Mouse (Mus musculus) kidney, adult 2 months (tissue): ENCODE measurements around the gene Pop4. TPM values are rescaled to one million over a fixed set of nuclear protein-coding genes. Genes with fewer than 3 reads are reported as not detected.
A peak's percentile ranks its signal among the peaks of the same experiment; 100 is the strongest.

ENCODE experiments used
- DNase-seq: peaks from one replicate; pipeline ENCODE4 v3.0.0; 2021
- H3K27ac ChIP-seq: fragments of 200-500 bp; 2 replicates; pipeline ENCODE4 v1.5.1; 2012; ENCODE audit warnings: low read depth, low read length, control low read depth, inconsistent platforms; ENCODE audit not compliant: insufficient read depth
- H3K27me3 ChIP-seq: fragments of 200-500 bp; replicated peaks from 2 replicates; pipeline ENCODE4 v1.6.1; 2012; ENCODE audit warnings: mild to moderate bottlenecking, moderate library complexity, low read length, inconsistent platforms; ENCODE audit not compliant: control insufficient read depth, insufficient read depth
- H3K36me3 ChIP-seq: fragments of 200-500 bp; 2 replicates; pipeline ENCODE4 v1.6.1; 2012; ENCODE audit warnings: mild to moderate bottlenecking, moderate library complexity, low read length, inconsistent platforms; ENCODE audit not compliant: control insufficient read depth, insufficient read depth
- H3K4me1 ChIP-seq: fragments of 200-500 bp; 2 replicates; pipeline ENCODE4 v1.6.1; 2011; ENCODE audit warnings: low read length; ENCODE audit not compliant: control insufficient read depth, insufficient read depth
- H3K4me3 ChIP-seq: fragments of 200-500 bp; 2 replicates; pipeline ENCODE4 v1.5.1; 2011; ENCODE audit warnings: mild to moderate bottlenecking, low read depth, low read length, control low read depth; ENCODE audit not compliant: insufficient read depth
- CTCF ChIP-seq: fragments of 200-500 bp; conservative IDR thresholded peaks from 2 replicates; pipeline ENCODE4 v1.5.1; 2011; ENCODE audit warnings: low read depth, mild to moderate bottlenecking, control low read depth, low read length, moderate library complexity, mixed read lengths; ENCODE audit not compliant: insufficient read depth, insufficient read length
- POLR2A ChIP-seq: fragments of 200-500 bp; IDR thresholded peaks from one replicate; pipeline ENCODE4 v1.6.1; 2011; ENCODE audit warnings: low read depth, low read length, control low read depth
- WGBS: fragments of 180-500 bp; shearing (Covaris S2); methylation state at CpG from one replicate; pipeline ENCODE4 v1.1.7; 2018; 5-methylcytosine and 5-hydroxymethylcytosine counted together
- polyA plus RNA-seq: library from polyadenylated mRNA; depleted of rRNA; stranded (reverse); fragments of >200 nt; gene quantifications from 2 replicates; pipeline ENCODE4 v1.2.3, GENCODE M21; 2012

Pop4 gene
- polyA plus RNA-seq, 1 experiment = 10.6 TPM

- TF ChIP-seq POLR2A (no peak), CTCF (no peak)
- no peak for DNase-seq
- WGBS = 84% methylated on average over 4 of the region's 4 CpGs
- Histone ChIP-seq H3K27ac (peak overlapping the region; percentile 19; the same call in 1 of the 2 replicates), H3K27me3 (no peaks in the 10 kb centered on the region), H3K4me3 (no peak overlapping the region), H3K4me1 (peaks cover 24% of the 10 kb centered on the region), H3K36me3 (no peaks in the 10 kb centered on the region; the same call in 1 of the 2 replicates)
These were observed 51.7 kb downstream of the Pop4 start for GRCm38 (mm10) chr7:38219526-38219925.

DNA sequence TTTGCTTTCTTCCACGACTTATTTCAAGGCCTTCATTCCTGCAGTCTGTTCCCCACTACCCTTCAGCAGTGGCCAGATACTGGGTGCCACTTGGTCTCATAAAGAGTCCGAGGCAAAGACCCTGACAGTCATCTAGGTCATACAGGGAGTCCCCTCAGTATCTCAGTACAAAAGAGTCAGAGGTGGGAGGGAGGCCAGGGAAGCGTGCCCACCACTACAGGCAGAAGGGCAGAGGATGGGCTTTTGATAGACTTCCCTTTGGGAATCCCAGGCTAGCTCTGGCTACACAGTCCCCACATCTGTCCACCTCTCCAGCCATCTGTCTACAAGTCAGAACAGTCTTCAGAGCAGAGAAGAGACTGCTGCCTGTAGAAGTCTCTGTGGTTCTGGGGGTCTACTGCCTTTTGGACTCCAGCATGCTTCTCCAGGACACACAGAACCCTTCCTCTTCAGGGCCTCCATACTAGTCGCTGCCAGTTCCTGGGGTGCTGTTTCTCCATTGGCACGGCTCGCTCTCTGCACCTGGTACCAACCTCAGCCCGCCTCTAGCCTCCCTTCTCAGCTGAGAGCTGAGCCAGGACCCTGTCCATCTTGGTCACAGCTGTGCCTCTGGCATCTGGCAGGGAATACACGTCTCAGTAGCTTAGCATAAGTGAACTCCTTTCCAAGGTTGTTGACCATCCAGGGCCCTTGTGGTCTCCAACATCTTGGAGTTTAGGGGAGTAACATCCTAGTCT, 52.4 kb downstream of the Pop4 start:
- H3K27ac ChIP-seq = peak overlapping the region; percentile 65
- WGBS = 77% methylated on average over 8 of the region's 8 CpGs
- no peak for TF ChIP-seq POLR2A
- TF ChIP-seq CTCF = no peak

GRCm38 (mm10) chr7:38217417-38218171, 53.6 kb downstream of the Pop4 start:
- no peaks in the 10 kb centered on the region for H3K27me3 ChIP-seq
- no peak overlapping the region for H3K4me3 ChIP-seq
- peaks cover 28% of the 10 kb centered on the region for H3K4me1 ChIP-seq
- TF ChIP-seq POLR2A (no peak), CTCF (peak; percentile 33; the same call in 1 of the 2 replicates)
- H3K27ac ChIP-seq = peak overlapping the region; percentile 65
- peak; percentile 97 for DNase-seq
- H3K36me3 ChIP-seq = no peaks in the 10 kb centered on the region; the same call in 1 of the 2 replicates
- 45% methylated on average over 5 of the region's 5 CpGs for WGBS

More for the DNA sequence above, 52.4 kb downstream of the Pop4 start:
- peaks cover 24% of the 10 kb centered on the region for H3K4me1 ChIP-seq
- DNase-seq = no peak
- no peak overlapping the region for H3K4me3 ChIP-seq
- H3K36me3 ChIP-seq = no peaks in the 10 kb centered on the region; the same call in 1 of the 2 replicates
- H3K27me3 ChIP-seq = no peaks in the 10 kb centered on the region

DNA sequence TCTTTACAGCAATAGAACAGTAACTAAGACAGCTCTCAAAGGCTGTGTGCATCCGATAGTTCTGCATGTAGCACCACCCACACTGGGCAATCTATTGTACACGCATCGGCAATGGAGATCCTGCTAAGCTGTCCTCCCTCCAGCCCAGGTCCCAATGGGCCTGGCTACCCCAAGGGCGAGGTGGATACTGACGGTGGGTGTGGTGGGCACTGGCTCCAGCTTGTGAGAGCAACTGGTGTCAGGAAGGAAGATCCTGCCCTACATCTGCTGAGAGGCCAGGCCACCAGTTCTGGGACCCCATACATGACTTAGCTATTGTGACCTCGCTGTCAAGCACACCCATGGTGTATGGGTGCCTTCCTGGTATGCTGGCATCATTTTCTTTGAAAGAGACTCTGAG, 55.5 kb downstream of the Pop4 start:
- Histone ChIP-seq H3K4me3 (no peak overlapping the region), H3K27ac (no peak overlapping the region), H3K4me1 (peaks cover 32% of the 10 kb centered on the region), H3K27me3 (no peaks in the 10 kb centered on the region), H3K36me3 (no peaks in the 10 kb centered on the region)
- TF ChIP-seq CTCF (no peak), POLR2A (no peak)
- no peak for DNase-seq
- WGBS = 93% methylated on average over 6 of the region's 6 CpGs

DNA sequence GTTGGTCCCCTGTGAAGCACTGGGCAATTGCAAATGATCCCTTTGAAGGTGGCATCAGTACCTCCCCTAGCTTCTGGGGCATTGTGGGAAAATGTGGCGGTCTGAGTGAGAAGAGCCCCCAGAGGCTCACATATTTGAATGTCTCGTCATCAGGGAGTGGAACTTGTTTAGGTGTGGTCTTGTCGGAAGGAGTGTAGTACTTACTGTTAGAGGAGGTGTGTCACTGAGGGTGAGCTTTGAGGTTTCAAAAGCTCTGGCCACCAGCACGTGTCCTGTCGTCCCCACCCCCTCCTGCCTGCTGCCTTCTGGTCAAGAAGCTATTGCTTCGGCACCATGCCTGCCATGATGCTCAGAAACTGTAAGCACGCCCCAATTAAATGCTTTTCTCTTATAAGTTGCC, 55.9 kb downstream of the Pop4 start:
- no peaks in the 10 kb centered on the region for H3K27me3 ChIP-seq
- DNase-seq = no peak
- no peaks in the 10 kb centered on the region for H3K36me3 ChIP-seq
- TF ChIP-seq POLR2A = no peak
- TF ChIP-seq CTCF = no peak
- no peak overlapping the region for H3K27ac ChIP-seq
- WGBS = 79% methylated on average over 7 of the region's 7 CpGs
- H3K4me3 ChIP-seq = no peak overlapping the region
- H3K4me1 ChIP-seq = peaks cover 28% of the 10 kb centered on the region

DNA sequence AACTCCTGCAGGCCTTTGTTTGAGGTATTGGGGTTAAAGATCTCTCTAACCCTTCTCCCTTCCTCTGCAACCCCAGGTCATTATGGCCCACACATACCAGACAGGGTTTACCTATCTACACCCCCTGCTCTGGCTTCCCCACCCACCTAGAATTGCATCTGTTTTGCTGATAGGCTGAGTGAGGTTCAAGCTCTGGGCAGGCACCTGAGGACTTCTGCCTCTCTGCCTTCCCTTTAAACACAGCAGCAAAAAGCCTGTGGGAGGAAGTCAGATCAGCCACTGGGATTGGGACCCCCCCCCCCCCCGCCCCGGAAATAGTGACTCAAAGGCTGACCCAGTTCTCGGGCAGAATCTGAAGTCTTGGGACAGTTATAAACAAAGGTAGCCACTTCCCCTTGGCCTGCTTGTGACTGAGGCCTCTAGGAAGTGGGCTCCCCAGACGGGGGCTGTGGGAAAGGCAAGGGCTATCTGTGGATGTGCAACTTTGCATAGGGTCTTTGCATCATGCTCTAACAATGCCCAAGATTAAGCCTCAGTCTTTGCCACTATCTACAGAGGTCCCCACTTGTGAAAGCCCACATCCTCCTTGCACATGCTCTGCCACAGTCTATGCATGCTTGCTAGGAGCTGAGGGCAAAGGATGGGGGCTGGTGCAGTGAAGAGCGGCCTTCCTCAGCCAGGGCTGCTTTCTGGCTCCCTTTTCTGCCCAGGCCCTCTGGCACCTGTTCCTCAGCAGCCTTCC, 56.6 kb downstream of the Pop4 start:
- Histone ChIP-seq H3K4me3 (no peak overlapping the region), H3K27me3 (no peaks in the 10 kb centered on the region), H3K36me3 (no peaks in the 10 kb centered on the region), H3K4me1 (peaks cover 27% of the 10 kb centered on the region), H3K27ac (no peak overlapping the region)
- 62% methylated on average over 5 of the region's 5 CpGs for WGBS
- no peak for TF ChIP-seq POLR2A
- TF ChIP-seq CTCF = no peak
- DNase-seq = no peak
